Comparison of ENCODE assay signal across 10 mouse cellular contexts in the genomic region with DNA sequence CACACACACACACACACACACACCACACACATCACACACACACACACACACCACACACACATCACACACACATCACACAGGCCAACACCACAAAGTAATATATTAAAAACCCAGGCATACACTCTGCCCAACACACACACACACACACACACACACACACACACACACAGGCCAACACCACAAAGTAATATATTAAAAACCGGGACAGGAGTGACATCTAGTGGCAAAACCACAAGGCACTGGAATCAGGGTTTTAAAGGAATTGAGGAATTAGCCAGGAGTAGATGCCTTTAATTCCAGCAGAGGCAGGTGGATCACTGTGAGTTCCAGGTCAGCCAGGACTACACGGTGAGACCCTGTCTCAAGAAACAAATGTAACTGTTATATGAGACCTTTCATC. TPM values are rescaled to one million over a fixed set of nuclear protein-coding genes. Genes with fewer than 3 reads are reported as not detected.
DNase-seq lines count a peak whose midpoint lies in the region; ATAC-seq lines count a peak whose summit lies in the region.
"Had no signal": no experiment of that assay in that cellular context is flagged by ENCODE, and none has a peak within 500 bp of the region (broad histone marks: within the 10 kb centered on the region; RNA-seq: fewer than 3 reads in every experiment).

No protein-coding gene starts in this region.

- no peak overlapping the region for H3K27ac ChIP-seq in midbrain, embryonic 11.5 days (ENCODE audit: low read depth, low read length)
- no peak overlapping the region for H3K27ac ChIP-seq in midbrain, embryonic 10.5 days (replicated peaks)
- H3K27ac ChIP-seq in liver, embryonic 12.5 days: no peak overlapping the region
- H3K27ac ChIP-seq: embryonic facial prominence, embryonic 15.5 days; limb, embryonic 12.5 days had no signal

- H3K4me2 ChIP-seq in midbrain, embryonic 11.5 days: no peak overlapping the region
- H3K4me2 ChIP-seq in liver, embryonic 12.5 days: no peak overlapping the region
- H3K4me2 ChIP-seq: embryonic facial prominence, embryonic 15.5 days; limb, embryonic 12.5 days had no signal

- peak; percentile 24 for DNase-seq in heart, postnatal 4 days
- no peak for DNase-seq in heart, postnatal 14 days
- DNase-seq in midbrain, embryonic 11.5 days (ENCODE audit: low spot score, missing footprints): peak; percentile 84
- no peak for DNase-seq in midbrain, embryonic 10.5 days (ENCODE audit: low spot score)
- peak; percentile 43 for DNase-seq in brain, adult 2 months (ENCODE audit: low read depth, low spot score)
- peak; percentile 5 for DNase-seq in retina, postnatal 7 days (ENCODE audit: low read depth, low spot score)
- DNase-seq: adrenal gland, adult 8-10 months had no signal

- H3K4me3 ChIP-seq in midbrain, embryonic 11.5 days (ENCODE audit: low read depth, low read length): no peak overlapping the region
- no peak overlapping the region for H3K4me3 ChIP-seq in midbrain, embryonic 10.5 days
- no peak overlapping the region for H3K4me3 ChIP-seq in liver, embryonic 12.5 days
- H3K4me3 ChIP-seq: embryonic facial prominence, embryonic 15.5 days; limb, embryonic 12.5 days had no signal

- no peaks in the 10 kb centered on the region for H3K4me1 ChIP-seq in midbrain, embryonic 11.5 days (ENCODE audit: control insufficient read depth, insufficient read depth, low read length)
- H3K4me1 ChIP-seq in midbrain, embryonic 10.5 days: no peaks in the 10 kb centered on the region; the same call in 1 of the 2 replicates
- no peaks in the 10 kb centered on the region for H3K4me1 ChIP-seq in liver, embryonic 12.5 days
- H3K4me1 ChIP-seq: embryonic facial prominence, embryonic 15.5 days; limb, embryonic 12.5 days had no signal

- intact Hi-C loops in heart, postnatal 14 days (cut with DNase I): no loop called here

- H3K36me3 ChIP-seq in midbrain, embryonic 11.5 days (ENCODE audit: control insufficient read depth, insufficient read depth, low read length): no peaks in the 10 kb centered on the region
- H3K36me3 ChIP-seq in midbrain, embryonic 10.5 days: peaks cover 17% of the 10 kb centered on the region
- peaks cover 26% of the 10 kb centered on the region for H3K36me3 ChIP-seq in liver, embryonic 12.5 days

- ATAC-seq in midbrain, embryonic 11.5 days (ENCODE audit: low FRiP score): no peak
- ATAC-seq in liver, embryonic 12.5 days: no peak

- no peak overlapping the region for H3K9ac ChIP-seq in midbrain, embryonic 11.5 days (ENCODE audit: low read length)
- no peak overlapping the region for H3K9ac ChIP-seq in liver, embryonic 12.5 days
- H3K9ac ChIP-seq: embryonic facial prominence, embryonic 15.5 days; limb, embryonic 12.5 days had no signal

- no peaks in the 10 kb centered on the region for H3K27me3 ChIP-seq in midbrain, embryonic 11.5 days (ENCODE audit: control insufficient read depth, insufficient read depth, low read length)
- no peaks in the 10 kb centered on the region for H3K27me3 ChIP-seq in midbrain, embryonic 10.5 days (ENCODE audit: low read depth, poor library complexity, severe bottlenecking)
- no peaks in the 10 kb centered on the region for H3K27me3 ChIP-seq in liver, embryonic 12.5 days (replicated peaks)
- H3K27me3 ChIP-seq: embryonic facial prominence, embryonic 15.5 days; limb, embryonic 12.5 days had no signal

- no peaks in the 10 kb centered on the region for H3K9me3 ChIP-seq in midbrain, embryonic 11.5 days (ENCODE audit: control insufficient read depth, low read length)
- H3K9me3 ChIP-seq in midbrain, embryonic 10.5 days (replicated peaks): no peaks in the 10 kb centered on the region
- H3K9me3 ChIP-seq in liver, embryonic 12.5 days (replicated peaks): no peaks in the 10 kb centered on the region
- H3K9me3 ChIP-seq: embryonic facial prominence, embryonic 15.5 days; limb, embryonic 12.5 days had no signal

- WGBS in midbrain, embryonic 11.5 days: 29% methylated on average over 2 of the region's 2 CpGs
- 38% methylated on average over 2 of the region's 2 CpGs for WGBS in midbrain, embryonic 10.5 days
- 35% methylated on average over 2 of the region's 2 CpGs for WGBS in liver, embryonic 12.5 days (ENCODE audit: insufficient replicate concordance)

RNA-seq across cellular contexts. Expression of a gene that starts 26.5 kb away (rescaled TPM):
- not detected for total RNA-seq in heart, postnatal 4 days (2021)
- total RNA-seq in heart, postnatal 14 days (2021): not detected
- polyA plus RNA-seq in midbrain, embryonic 11.5 days (2014; fragmentation: Nextera tagmentation; extraction: Ambion mirVana): 0.10 and 0.12 TPM in 2 replicates
- polyA plus RNA-seq in midbrain, embryonic 10.5 days (2016; fragmentation: Nextera tagmentation; extraction: Ambion mirVana): 0.10 TPM in 1 of 2 replicates, not detected in the other
- polyA plus RNA-seq in liver, embryonic 12.5 days (2016; fragmentation: Nextera tagmentation; extraction: Ambion mirVana): not detected in 2 replicates
- total RNA-seq: adrenal gland, adult 8-10 months had no signal
- polyA plus RNA-seq: embryonic facial prominence, embryonic 15.5 days; limb, embryonic 12.5 days had no signal

RNA-seq across cellular contexts. Expression of a gene that starts 30.6 kb away (rescaled TPM):
- 10 to 100 TPM; 67.6 to 72.3 TPM for total RNA-seq in heart, postnatal 4 days (2021)
- total RNA-seq in heart, postnatal 14 days (2021): 10 to 100 TPM; 65.4 to 70.7 TPM
- polyA plus RNA-seq in midbrain, embryonic 11.5 days (2014; fragmentation: Nextera tagmentation; extraction: Ambion mirVana): 31.6 and 33.5 TPM in 2 replicates
- 21.9 and 22.9 TPM in 2 replicates for polyA plus RNA-seq in midbrain, embryonic 10.5 days (2016; fragmentation: Nextera tagmentation; extraction: Ambion mirVana)
- 74.8 and 75.0 TPM in 2 replicates for polyA plus RNA-seq in liver, embryonic 12.5 days (2016; fragmentation: Nextera tagmentation; extraction: Ambion mirVana)

RNA-seq across cellular contexts. Expression of a gene that starts 30.8 kb away (rescaled TPM):
- 10 to 100 TPM; 23.9 to 24.0 TPM for total RNA-seq in heart, postnatal 4 days (2021)
- total RNA-seq in heart, postnatal 14 days (2021): 10 to 100 TPM; 16.2 to 16.6 TPM
- 35.3 and 35.9 TPM in 2 replicates for polyA plus RNA-seq in midbrain, embryonic 11.5 days (2014; fragmentation: Nextera tagmentation; extraction: Ambion mirVana)
- polyA plus RNA-seq in midbrain, embryonic 10.5 days (2016; fragmentation: Nextera tagmentation; extraction: Ambion mirVana): 33.5 and 35.8 TPM in 2 replicates
- polyA plus RNA-seq in liver, embryonic 12.5 days (2016; fragmentation: Nextera tagmentation; extraction: Ambion mirVana): 7.0 and 7.4 TPM in 2 replicates

Comparison
In these comparisons a context has a peak if more than half of its experiments do, and no peak if none do; other contexts are left out.
1. DNase-seq: peak in heart, postnatal 4 days (single experiment), midbrain, embryonic 11.5 days (single experiment), brain, adult 2 months (single experiment) and retina, postnatal 7 days (single experiment); none in heart, postnatal 14 days (0 of 2) and midbrain, embryonic 10.5 days (single experiment).